Mouse (Mus musculus): Measurements from ENCODE around the gene 6430548M08Rik.

- no peak for TF ChIP-seq CTCF (IDR thresholded peaks at IDR 0.05)
- no peak for TF ChIP-seq POLR2A (IDR thresholded peaks at IDR 0.05; ENCODE audit: insufficient read depth, low read depth, low read length)
- TF ChIP-seq EP300 (IDR thresholded peaks at IDR 0.05; ENCODE audit: insufficient read depth, low read depth, low read length), result no peak
Observed at GRCm38 (mm10) chr8:120118162-120118561, 4.2 kb downstream of the 6430548M08Rik start.

Measured in heart, adult 2 months (tissue).